8 mouse cellular contexts compared by ENCODE assay signal in the genomic region with DNA sequence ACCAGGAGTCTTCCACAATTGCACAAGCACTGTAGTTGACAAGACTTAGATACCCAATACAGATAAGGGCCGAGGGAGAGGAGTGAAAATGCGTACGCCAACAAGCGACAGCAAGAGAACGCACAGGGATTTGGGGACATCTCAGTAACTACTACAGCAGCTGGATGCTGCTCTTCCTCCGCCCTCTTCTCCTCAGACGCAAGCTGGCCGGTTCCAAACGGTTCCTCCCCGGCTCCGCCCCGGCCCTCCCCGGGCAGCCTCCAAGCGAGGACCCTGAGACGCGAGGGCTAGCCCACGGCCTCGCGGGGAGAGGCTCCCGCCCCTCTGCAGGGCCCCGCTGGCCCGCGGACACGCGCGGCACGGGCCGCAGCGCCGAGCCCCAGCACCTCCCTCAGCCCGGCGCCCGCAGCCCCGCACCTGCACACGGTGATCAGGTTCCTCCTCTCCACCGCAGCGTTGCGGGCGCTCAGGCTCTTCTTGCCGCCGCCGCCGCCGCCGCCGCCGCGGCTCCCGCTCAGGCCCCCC. TPM values are rescaled to one million over a fixed set of nuclear protein-coding genes. Genes with fewer than 3 reads are reported as not detected.
A peak's percentile ranks its signal among the peaks of the same experiment; 100 is the strongest.
DNase-seq lines count a peak whose midpoint lies in the region; ATAC-seq and TF ChIP-seq lines count a peak whose summit lies in the region.

No protein-coding gene starts in this region.

- ATAC-seq in forebrain, embryonic 16.5 days: peak; percentile 54
- peak; percentile 31; the same call in 1 of the 2 replicates for ATAC-seq in liver, embryonic 16.5 days (ENCODE audit: low read depth)
- ATAC-seq in neural tube, embryonic 11.5 days (ENCODE audit: insufficient read depth, low FRiP score, low TSS enrichment): peak; percentile 63

- H3K9ac ChIP-seq in forebrain, embryonic 16.5 days (replicated peaks; ENCODE audit: low read depth, low read length): peak overlapping the region; percentile 94
- H3K9ac ChIP-seq in liver, embryonic 16.5 days (ENCODE audit: low read depth, low read length): peak overlapping the region; percentile 50; the same call in 1 of the 2 replicates
- peak overlapping the region; percentile 82 for H3K9ac ChIP-seq in neural tube, embryonic 11.5 days (ENCODE audit: low read length)

- peak overlapping the region; percentile 93 for H3K4me3 ChIP-seq in forebrain, embryonic 16.5 days (replicated peaks; ENCODE audit: low read length)
- peak overlapping the region; percentile 65 for H3K4me3 ChIP-seq in liver, embryonic 16.5 days (ENCODE audit: low read depth, low read length)
- H3K4me3 ChIP-seq in neural tube, embryonic 11.5 days (ENCODE audit: low read depth, low read length): peak overlapping the region; percentile 86
- H3K4me3 ChIP-seq in testis, adult 2 months (ENCODE audit: control insufficient read depth, low read depth, low read length): peak overlapping the region; percentile 86

- H3K9me3 ChIP-seq in forebrain, embryonic 16.5 days (ENCODE audit: control insufficient read depth, low read length): no peaks in the 10 kb centered on the region
- no peaks in the 10 kb centered on the region for H3K9me3 ChIP-seq in liver, embryonic 16.5 days (replicated peaks; ENCODE audit: control insufficient read depth, low read length)
- H3K9me3 ChIP-seq in neural tube, embryonic 11.5 days (ENCODE audit: control insufficient read depth, low read length): no peaks in the 10 kb centered on the region

- peaks cover 4% of the 10 kb centered on the region for H3K4me1 ChIP-seq in forebrain, embryonic 16.5 days (replicated peaks; ENCODE audit: control insufficient read depth, insufficient read depth, low read length)
- H3K4me1 ChIP-seq in liver, embryonic 16.5 days (ENCODE audit: control insufficient read depth, low read depth, low read length): no peaks in the 10 kb centered on the region; the same call in 1 of the 2 replicates
- H3K4me1 ChIP-seq in neural tube, embryonic 11.5 days (ENCODE audit: control insufficient read depth, insufficient read depth, low read length): no peaks in the 10 kb centered on the region
- peaks cover 5% of the 10 kb centered on the region for H3K4me1 ChIP-seq in testis, adult 2 months (ENCODE audit: control insufficient read depth, insufficient read depth, low read length)

- no peaks in the 10 kb centered on the region for H3K27me3 ChIP-seq in forebrain, embryonic 16.5 days (replicated peaks; ENCODE audit: control insufficient read depth, insufficient read depth, low read length)
- H3K27me3 ChIP-seq in liver, embryonic 16.5 days (ENCODE audit: control insufficient read depth, insufficient read depth, low read depth, low read length): peaks cover 17% of the 10 kb centered on the region
- H3K27me3 ChIP-seq in neural tube, embryonic 11.5 days (ENCODE audit: control insufficient read depth, insufficient read depth, low read length): no peaks in the 10 kb centered on the region
- H3K27me3 ChIP-seq in testis, adult 2 months (ENCODE audit: control insufficient read depth, insufficient read depth, low read length): no peaks in the 10 kb centered on the region

- TF ChIP-seq CTCF in testis, adult 2 months (IDR thresholded peaks at IDR 0.05; ENCODE audit: control insufficient read depth, insufficient read depth, insufficient replicate concordance, low read depth, low read length): no peak

- peak; percentile 62 for DNase-seq in ES-CJ7 (ENCODE audit: low read depth, low spot score)
- peak; percentile 72 for DNase-seq in cerebellum, adult 11-12 months
- DNase-seq in heart, postnatal 4 days: peak; percentile 53
- DNase-seq in layer of hippocampus, adult 18-20 months (ENCODE audit: low spot score in 2 of 2): peak; percentile 67 to 68
- peak; percentile 66 for DNase-seq in neural tube, embryonic 11.5 days (ENCODE audit: low spot score)

- no peaks in the 10 kb centered on the region for H3K36me3 ChIP-seq in forebrain, embryonic 16.5 days (ENCODE audit: control insufficient read depth, insufficient read depth)
- no peaks in the 10 kb centered on the region for H3K36me3 ChIP-seq in liver, embryonic 16.5 days (ENCODE audit: control insufficient read depth, insufficient read depth)
- no peaks in the 10 kb centered on the region for H3K36me3 ChIP-seq in neural tube, embryonic 11.5 days (ENCODE audit: control insufficient read depth, insufficient read depth, low read length)
- no peaks in the 10 kb centered on the region for H3K36me3 ChIP-seq in testis, adult 2 months (ENCODE audit: control insufficient read depth, insufficient read depth, low read length)

- H3K4me2 ChIP-seq in forebrain, embryonic 16.5 days (ENCODE audit: low read length): peak overlapping the region; percentile 78
- H3K4me2 ChIP-seq in liver, embryonic 16.5 days (ENCODE audit: low read depth, low read length): peak overlapping the region; percentile 90
- H3K4me2 ChIP-seq in neural tube, embryonic 11.5 days (ENCODE audit: low read depth): peak overlapping the region; percentile 93

- under 1% methylated on average over 43 of the region's 49 CpGs for WGBS in forebrain, embryonic 16.5 days
- under 1% methylated on average over 35 of the region's 49 CpGs for WGBS in liver, embryonic 16.5 days (ENCODE audit: insufficient replicate concordance)
- 0% methylated on average over 46 of the region's 49 CpGs for WGBS in neural tube, embryonic 11.5 days

- H3K27ac ChIP-seq in forebrain, embryonic 16.5 days (ENCODE audit: low read length): peak overlapping the region; percentile 89
- no peak overlapping the region for H3K27ac ChIP-seq in liver, embryonic 16.5 days (ENCODE audit: low read length)
- peak overlapping the region; percentile 79 for H3K27ac ChIP-seq in neural tube, embryonic 11.5 days (ENCODE audit: low read depth, low read length)
- peak overlapping the region; percentile 78 for H3K27ac ChIP-seq in testis, adult 2 months (ENCODE audit: control insufficient read depth, insufficient read depth, low read depth, low read length)

- TF ChIP-seq POLR2A in testis, adult 2 months (IDR thresholded peaks at IDR 0.05; ENCODE audit: control insufficient read depth, low read depth, low read length): no peak

RNA-seq across cellular contexts. Expression of a gene that starts 0.6 kb away (rescaled TPM):
- polyA plus RNA-seq in forebrain, embryonic 16.5 days (2015; fragmentation: Nextera tagmentation; extraction: Ambion mirVana): 36.3 and 37.2 TPM in 2 replicates
- 1 to 10 TPM; 1.4 to 1.8 TPM for total RNA-seq in heart, postnatal 4 days (2021)
- total RNA-seq in layer of hippocampus, adult 18-20 months (2021): 10 to 100 TPM; 30.8 to 31.7 TPM
- 0.04 and 0.12 TPM in 2 replicates for polyA plus RNA-seq in liver, embryonic 16.5 days (2015; fragmentation: Nextera tagmentation; extraction: Ambion mirVana)
- 13.6 and 16.2 TPM in 2 replicates for polyA plus RNA-seq in neural tube, embryonic 11.5 days (2014; fragmentation: Nextera tagmentation; extraction: Ambion mirVana)
- polyA plus RNA-seq in testis, adult 2 months (2012; rRNA removed): 1.3 and 1.6 TPM in 2 replicates

RNA-seq across cellular contexts. Expression of a gene that starts 37.7 kb away (rescaled TPM):
- polyA plus RNA-seq in forebrain, embryonic 16.5 days (2015; fragmentation: Nextera tagmentation; extraction: Ambion mirVana): 1.4 and 2.0 TPM in 2 replicates
- 1 to 10 TPM; 4.4 to 5.1 TPM for total RNA-seq in heart, postnatal 4 days (2021)
- 10 to 100 TPM; 14.1 to 14.2 TPM for total RNA-seq in layer of hippocampus, adult 18-20 months (2021)
- polyA plus RNA-seq in liver, embryonic 16.5 days (2015; fragmentation: Nextera tagmentation; extraction: Ambion mirVana): 0.81 and 0.84 TPM in 2 replicates
- polyA plus RNA-seq in neural tube, embryonic 11.5 days (2014; fragmentation: Nextera tagmentation; extraction: Ambion mirVana): 0.64 and 1.2 TPM in 2 replicates
- 1.5 and 2.0 TPM in 2 replicates for polyA plus RNA-seq in testis, adult 2 months (2012; rRNA removed)
